Mouse (Mus musculus) central nervous system, embryonic 14 days (tissue): ENCODE measurements around the gene Kctd10. TPM values are rescaled to one million over a fixed set of nuclear protein-coding genes. Genes with fewer than 3 reads are reported as not detected.

Experiments used
- polyA plus RNA-seq: library from polyadenylated mRNA; depleted of rRNA; stranded (reverse); fragments of >200 nt; gene quantifications from 2 replicates; pipeline ENCODE4 v1.2.3, GENCODE M21; 2012; rRNA removed

Gene Kctd10
- 89.0 and 92.6 TPM in 2 replicates for polyA plus RNA-seq

GRCm38 (mm10) chr5:114380209-114381012, at the start of gene Kctd10, which contains the start of gene Ube3b:
Kctd10 (minus strand) TSS chr5:114380508.
Ube3b (plus strand) TSS chr5:114380607.

Other genes with a start within 250 kb of the Kctd10 start
- 3.2 and 4.4 TPM in 2 replicates for gene Acacb, start 234.0 kb downstream of the Kctd10 start, polyA plus RNA-seq
- gene Foxn4, start 106.7 kb downstream of the Kctd10 start, polyA plus RNA-seq: 0.91 and 1.2 TPM in 2 replicates
- 0.50 and 0.93 TPM in 2 replicates for gene Myo1h, start 91.3 kb downstream of the Kctd10 start, polyA plus RNA-seq
- gene Ube3b, start 99 bp upstream of the Kctd10 start, polyA plus RNA-seq: 49.1 and 49.6 TPM in 2 replicates
- 30.3 and 32.7 TPM in 2 replicates for gene Mmab, start 63.6 kb upstream of the Kctd10 start, polyA plus RNA-seq
- gene Mvk, start 63.8 kb upstream of the Kctd10 start, polyA plus RNA-seq: 52.2 and 53.9 TPM in 2 replicates
- 9.7 and 11.7 TPM in 2 replicates for gene Fam222a, start 187.5 kb upstream of the Kctd10 start, polyA plus RNA-seq